Mouse (Mus musculus) G1E (cell line): ENCODE measurements around the gene Nup153. TPM values are rescaled to one million over a fixed set of nuclear protein-coding genes. Genes with fewer than 3 reads are reported as not detected.

Source experiments
- ATAC-seq: 2 replicates; pipeline ENCODE4 v1.8.0; 2016; ENCODE audit warnings: mild to moderate bottlenecking; ENCODE audit not compliant: insufficient number of reproducible peaks, poor library complexity, low FRiP score, severe bottlenecking; ENCODE audit errors: extremely low read depth
- DNase-seq: peaks from one replicate; pipeline ENCODE4 v3.0.0; 2012; ENCODE audit warnings: low spot score
- H3K27me3 ChIP-seq: 2 replicates; pipeline ENCODE4 v1.6.1; 2012; ENCODE audit warnings: mild to moderate bottlenecking, low read length, inconsistent platforms; ENCODE audit not compliant: insufficient read depth
- H3K36me3 ChIP-seq: replicated peaks from 2 replicates; pipeline ENCODE3; 2012; ENCODE audit warnings: mild to moderate bottlenecking, inconsistent platforms
- H3K4me1 ChIP-seq: 2 replicates; pipeline ENCODE4 v1.6.1; 2012; ENCODE audit warnings: low read depth, low read length, inconsistent platforms, mixed read lengths; ENCODE audit not compliant: insufficient read depth
- H3K4me3 ChIP-seq: 2 replicates; pipeline ENCODE4 v1.5.1; 2012; ENCODE audit warnings: low read depth, mild to moderate bottlenecking, inconsistent platforms, low read length, moderate library complexity, mixed read lengths
- H3K9me3 ChIP-seq: replicated peaks from 2 replicates; pipeline ENCODE4 v1.6.1; 2012; ENCODE audit warnings: inconsistent platforms
- CTCF ChIP-seq: IDR thresholded peaks from 2 replicates; pipeline ENCODE4 v1.5.1; 2012; ENCODE audit warnings: low read depth, low read length, inconsistent platforms, mixed read lengths
- GATA1 ChIP-seq: IDR thresholded peaks from 2 replicates; pipeline ENCODE4 v1.6.1; 2012; ENCODE audit warnings: borderline replicate concordance, low read length, inconsistent platforms, mixed read lengths
- GATA2 ChIP-seq: IDR thresholded peaks from 2 replicates; pipeline ENCODE4 v1.6.1; 2012; ENCODE audit warnings: low read depth, low read length, inconsistent platforms, borderline replicate concordance
- POLR2AphosphoS5 ChIP-seq: IDR thresholded peaks from 2 replicates; pipeline ENCODE4 v1.6.1; 2012; ENCODE audit warnings: low read depth, low read length, inconsistent platforms; ENCODE audit not compliant: insufficient replicate concordance
- TAL1 ChIP-seq: conservative IDR thresholded peaks from 2 replicates; pipeline ENCODE4 v1.6.1; 2012; ENCODE audit warnings: low read depth, low read length, inconsistent platforms, mixed read lengths
- polyA plus RNA-seq: library from polyadenylated mRNA; stranded (reverse); fragments of >175 nt; gene quantifications from 2 replicates; pipeline ENCODE4 v1.2.3, GENCODE M21; 2012
- total RNA-seq, 2 experiments: library from RNA; stranded (forward) in 1 of 2; stranded (reverse) in 1 of 2; fragments of 200-1000 nt in 1 of 2; fragments of >200 nt in 1 of 2; fragmentation: Nextera tagmentation in 1 of 2; gene quantifications; 2 replicates each; pipeline ENCODE4 v1.2.3; 2014 to 2017

The Nup153 gene
- total and polyA plus RNA-seq, 3 experiments = 21.1 to 235 (median 92.3) TPM

GRCm38 (mm10) chr13:46669048-46669619, 58.6 kb downstream of the Nup153 start, which contains the start of gene Fam8a1:
Fam8a1 (plus strand) TSS chr13:46669522.
- no peak for TF ChIP-seq GATA1
- TF ChIP-seq GATA2 = no peak
- TF ChIP-seq TAL1 = no peak
- no peak for TF ChIP-seq POLR2AphosphoS5
- TF ChIP-seq CTCF = no peak
- ATAC-seq (peak; percentile 87), DNase-seq (peak; percentile 80)
- peaks cover 7% of the 10 kb centered on the region; the same call in 1 of the 2 replicates for H3K27me3 ChIP-seq
- H3K9me3 ChIP-seq = no peaks in the 10 kb centered on the region
- H3K4me1 ChIP-seq = peaks cover 18% of the 10 kb centered on the region
- H3K36me3 ChIP-seq = peaks cover 29% of the 10 kb centered on the region
- H3K4me3 ChIP-seq = peak within 1 kb of the TSS; percentile 96

GRCm38 (mm10) chr13:46663461-46663964, 64.2 kb downstream of the Nup153 start:
- H3K9me3 ChIP-seq = no peaks in the 10 kb centered on the region
- peaks cover 28% of the 10 kb centered on the region for H3K27me3 ChIP-seq
- DNase-seq (peak; percentile 6), ATAC-seq (no peak; the same call in 1 of the 2 replicates)
- H3K4me3 ChIP-seq = no peak overlapping the region
- H3K4me1 ChIP-seq = peaks cover 3% of the 10 kb centered on the region
- TF ChIP-seq POLR2AphosphoS5 (no peak), CTCF (peak; percentile 8; the same call in 1 of the 2 replicates)
- no peaks in the 10 kb centered on the region for H3K36me3 ChIP-seq

- TF ChIP-seq TAL1 = no peak
- TF ChIP-seq POLR2AphosphoS5 = no peak
- no peak for TF ChIP-seq GATA2
- no peak for TF ChIP-seq GATA1
- TF ChIP-seq CTCF = no peak
- no peak for ATAC-seq
- Histone ChIP-seq H3K4me3 (no peak overlapping the region), H3K27me3 (peaks cover 28% of the 10 kb centered on the region), H3K9me3 (no peaks in the 10 kb centered on the region), H3K4me1 (no peaks in the 10 kb centered on the region), H3K36me3 (no peaks in the 10 kb centered on the region)
- DNase-seq = no peak
Observed at GRCm38 (mm10) chr13:46659211-46659610, 68.5 kb downstream of the Nup153 start.

GRCm38 (mm10) chr13:46654566-46654965, 73.2 kb downstream of the Nup153 start:
- no peak for TF ChIP-seq GATA1
- no peak for TF ChIP-seq POLR2AphosphoS5
- no peak for TF ChIP-seq GATA2
- TF ChIP-seq CTCF = no peak
- no peak for TF ChIP-seq TAL1
- ATAC-seq (no peak), DNase-seq (no peak)
- Histone ChIP-seq H3K27me3 (peaks cover 18% of the 10 kb centered on the region), H3K4me3 (no peak overlapping the region), H3K36me3 (no peaks in the 10 kb centered on the region), H3K9me3 (no peaks in the 10 kb centered on the region), H3K4me1 (no peaks in the 10 kb centered on the region)

- Histone ChIP-seq H3K9me3 (no peaks in the 10 kb centered on the region), H3K4me1 (no peaks in the 10 kb centered on the region), H3K36me3 (no peaks in the 10 kb centered on the region), H3K27me3 (peaks cover 16% of the 10 kb centered on the region), H3K4me3 (no peak overlapping the region)
- no peak for ATAC-seq
- TF ChIP-seq GATA2 (no peak), POLR2AphosphoS5 (no peak), TAL1 (no peak), CTCF (no peak), GATA1 (no peak)
- no peak for DNase-seq
Observed at GRCm38 (mm10) chr13:46653671-46654070, 74.1 kb downstream of the Nup153 start.

- TF ChIP-seq POLR2AphosphoS5 (no peak), GATA1 (no peak), GATA2 (no peak), CTCF (no peak), TAL1 (no peak)
- DNase-seq (no peak), ATAC-seq (no peak)
- Histone ChIP-seq H3K4me3 (no peak overlapping the region), H3K27me3 (peaks cover 20% of the 10 kb centered on the region), H3K9me3 (no peaks in the 10 kb centered on the region), H3K4me1 (no peaks in the 10 kb centered on the region), H3K36me3 (no peaks in the 10 kb centered on the region)
Observed at GRCm38 (mm10) chr13:46652671-46653070, 75.1 kb downstream of the Nup153 start.
